Mouse (Mus musculus): ENCODE measurements around the gene Frmpd2.

DNA sequence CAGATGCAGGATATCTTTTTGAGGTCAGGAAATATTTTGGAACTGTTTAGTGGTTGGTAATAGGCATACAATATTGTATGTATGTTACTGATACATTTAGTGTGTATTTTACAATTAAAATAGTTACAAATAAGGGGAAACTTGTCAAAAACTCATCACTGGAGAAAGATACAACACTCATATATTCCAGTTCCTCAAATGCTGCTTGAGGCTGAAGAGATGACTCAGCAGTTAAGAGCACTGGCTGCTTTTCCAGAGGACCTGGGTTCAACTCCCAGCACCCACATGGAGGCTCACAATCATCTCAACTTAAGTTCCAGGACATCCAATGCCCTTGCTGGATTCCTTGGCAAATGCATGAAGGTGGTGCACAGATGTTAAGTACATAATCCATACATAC is 47.4 kb upstream of the Frmpd2 start:
- no peak for TF ChIP-seq CTCF (IDR thresholded peaks at IDR 0.05)
- no peak for TF ChIP-seq EP300 (IDR thresholded peaks at IDR 0.05)
